8 mouse cellular contexts compared by ENCODE assay signal in genomic region chr7:142581656-142582228, GRCm38 (mm10). TPM values are rescaled to one million over a fixed set of nuclear protein-coding genes. Genes with fewer than 3 reads are reported as not detected.
A peak's percentile ranks its signal among the peaks of the same experiment; 100 is the strongest.
DNase-seq lines count a peak whose midpoint lies in the region; ATAC-seq lines count a peak whose summit lies in the region.

No protein-coding gene starts in this region.

- peak overlapping the region; percentile 49; the same call in 1 of the 2 replicates for H3K27ac ChIP-seq in forebrain, embryonic 15.5 days (replicated peaks)
- H3K27ac ChIP-seq in hindbrain, embryonic 16.5 days (ENCODE audit: low read depth, low read length) = no peak overlapping the region
- H3K27ac ChIP-seq in midbrain, embryonic 12.5 days (replicated peaks) = no peak overlapping the region
- H3K27ac ChIP-seq in stomach, embryonic 15.5 days = no peak overlapping the region

- H3K4me1 ChIP-seq in forebrain, embryonic 15.5 days = peaks cover 14% of the 10 kb centered on the region
- 0 out of 2 replicates have a peak, but pooled peaks cover 3% of the 10 kb centered on the region for H3K4me1 ChIP-seq in hindbrain, embryonic 16.5 days (ENCODE audit: control insufficient read depth, insufficient read depth, low read depth, low read length)
- 0 out of 2 replicates have a peak, but pooled peaks cover 6% of the 10 kb centered on the region for H3K4me1 ChIP-seq in midbrain, embryonic 12.5 days
- 0 out of 2 replicates have a peak, but pooled peaks cover 15% of the 10 kb centered on the region for H3K4me1 ChIP-seq in stomach, embryonic 15.5 days

- peak overlapping the region; percentile 70 for H3K4me2 ChIP-seq in forebrain, embryonic 15.5 days (replicated peaks)
- peak overlapping the region; percentile 78 for H3K4me2 ChIP-seq in hindbrain, embryonic 16.5 days (ENCODE audit: low read length)
- peak overlapping the region; percentile 61 for H3K4me2 ChIP-seq in midbrain, embryonic 12.5 days (replicated peaks)
- H3K4me2 ChIP-seq in stomach, embryonic 15.5 days = peak overlapping the region; percentile 53

- H3K4me3 ChIP-seq in forebrain, embryonic 15.5 days = peak overlapping the region; percentile 29
- peak overlapping the region; percentile 32 for H3K4me3 ChIP-seq in hindbrain, embryonic 16.5 days (ENCODE audit: low read length)
- H3K4me3 ChIP-seq in midbrain, embryonic 12.5 days = peak overlapping the region; percentile 21; the same call in 1 of the 2 replicates
- H3K4me3 ChIP-seq in stomach, embryonic 15.5 days (replicated peaks) = peak overlapping the region; percentile 24

- intact Hi-C loops in left cerebral cortex, postnatal 25 days (cut with DNase I) = loop anchor here (2.0 kb wide), 3 partner anchors 95 to 265 kb away; no protein-coding TSS in a partner anchor

- H3K9ac ChIP-seq in forebrain, embryonic 15.5 days (replicated peaks) = no peak overlapping the region
- H3K9ac ChIP-seq in hindbrain, embryonic 16.5 days (ENCODE audit: low read depth, low read length) = peak overlapping the region; percentile 41
- no peak overlapping the region for H3K9ac ChIP-seq in midbrain, embryonic 12.5 days (replicated peaks)
- H3K9ac ChIP-seq in stomach, embryonic 15.5 days = no peak overlapping the region

- 48% methylated on average over 20 of the region's 20 CpGs for WGBS in forebrain, embryonic 15.5 days
- WGBS in hindbrain, embryonic 16.5 days = 42% methylated on average over 20 of the region's 20 CpGs
- 50% methylated on average over 20 of the region's 20 CpGs for WGBS in midbrain, embryonic 12.5 days
- 52% methylated on average over 20 of the region's 20 CpGs for WGBS in stomach, embryonic 15.5 days

- peak; percentile 23; the same call in 1 of the 2 replicates for ATAC-seq in forebrain, embryonic 15.5 days (replicated peaks)
- peak; percentile 57 for ATAC-seq in hindbrain, embryonic 16.5 days
- ATAC-seq in midbrain, embryonic 12.5 days (ENCODE audit: low FRiP score, low read depth) = no peak; the same call in 1 of the 2 replicates
- no peak for ATAC-seq in stomach, embryonic 15.5 days (ENCODE audit: insufficient read depth, low FRiP score, low read depth)

- H3K36me3 ChIP-seq in forebrain, embryonic 15.5 days = no peaks in the 10 kb centered on the region
- H3K36me3 ChIP-seq in hindbrain, embryonic 16.5 days (ENCODE audit: control insufficient read depth, insufficient read depth, low read length) = no peaks in the 10 kb centered on the region
- H3K36me3 ChIP-seq in midbrain, embryonic 12.5 days = no peaks in the 10 kb centered on the region
- H3K36me3 ChIP-seq in stomach, embryonic 15.5 days = no peaks in the 10 kb centered on the region

- no peaks in the 10 kb centered on the region for H3K9me3 ChIP-seq in forebrain, embryonic 15.5 days
- H3K9me3 ChIP-seq in hindbrain, embryonic 16.5 days (ENCODE audit: control insufficient read depth, low read length) = peaks cover 10% of the 10 kb centered on the region
- H3K9me3 ChIP-seq in midbrain, embryonic 12.5 days = peaks cover 9% of the 10 kb centered on the region; the same call in 1 of the 2 replicates
- no peaks in the 10 kb centered on the region for H3K9me3 ChIP-seq in stomach, embryonic 15.5 days

- DNase-seq in layer of hippocampus, adult 11-12 months (ENCODE audit: low spot score) = peak; percentile 52
- no peak for DNase-seq in layer of hippocampus, adult 9-11 months
- DNase-seq in cerebellum, adult 11-12 months = peak; percentile 62
- DNase-seq in left cerebral cortex, postnatal 25 days (ENCODE audit: low spot score in 2 of 2) = peak; percentile 46 to 51

- no peaks in the 10 kb centered on the region for H3K27me3 ChIP-seq in forebrain, embryonic 15.5 days
- H3K27me3 ChIP-seq in hindbrain, embryonic 16.5 days (replicated peaks; ENCODE audit: control insufficient read depth, insufficient read depth, low read length) = no peaks in the 10 kb centered on the region; the same call in 1 of the 2 replicates
- H3K27me3 ChIP-seq in midbrain, embryonic 12.5 days = peaks cover 16% of the 10 kb centered on the region; the same call in 1 of the 2 replicates
- H3K27me3 ChIP-seq in stomach, embryonic 15.5 days (replicated peaks) = no peaks in the 10 kb centered on the region

RNA-seq across cellular contexts. Expression of gene Mrpl23, which starts 49.3 kb away (rescaled TPM):
- polyA plus RNA-seq in forebrain, embryonic 15.5 days (2015; fragmentation: Nextera tagmentation; extraction: Ambion mirVana) = 20.1 and 22.4 TPM in 2 replicates
- 22.3 and 26.2 TPM in 2 replicates for polyA plus RNA-seq in hindbrain, embryonic 16.5 days (2015; fragmentation: Nextera tagmentation; extraction: Ambion mirVana)
- total RNA-seq in left cerebral cortex, postnatal 25 days (2021) = 1 to 10 TPM; 3.3 to 6.9 TPM
- polyA plus RNA-seq in midbrain, embryonic 12.5 days (2016; fragmentation: Nextera tagmentation; extraction: Ambion mirVana) = 10.3 and 15.0 TPM in 2 replicates
- 21.9 and 26.2 TPM in 2 replicates for polyA plus RNA-seq in stomach, embryonic 15.5 days (2015; fragmentation: Nextera tagmentation; extraction: Ambion mirVana)

Comparison
In these comparisons a context has a peak if more than half of its experiments do, and no peak if none do; other contexts are left out.
1. ATAC-seq: peak in forebrain, embryonic 15.5 days (single experiment) and hindbrain, embryonic 16.5 days (single experiment); none in midbrain, embryonic 12.5 days (single experiment) and stomach, embryonic 15.5 days (single experiment).
2. Peak in every context shown above with its lines, with median percentiles within 50 percentile points of each other: H3K4me2 ChIP-seq and H3K4me3 ChIP-seq.